Mouse (Mus musculus) frontal cortex, postnatal 25 days (tissue): ENCODE measurements around the gene Gm17387.

Experiments
- DNase-seq, 2 experiments: peaks; one replicate each; pipeline ENCODE4 v3.0.0; 2022; ENCODE audit warnings: low spot score in 2 of 2

Gene Gm17387

DNA sequence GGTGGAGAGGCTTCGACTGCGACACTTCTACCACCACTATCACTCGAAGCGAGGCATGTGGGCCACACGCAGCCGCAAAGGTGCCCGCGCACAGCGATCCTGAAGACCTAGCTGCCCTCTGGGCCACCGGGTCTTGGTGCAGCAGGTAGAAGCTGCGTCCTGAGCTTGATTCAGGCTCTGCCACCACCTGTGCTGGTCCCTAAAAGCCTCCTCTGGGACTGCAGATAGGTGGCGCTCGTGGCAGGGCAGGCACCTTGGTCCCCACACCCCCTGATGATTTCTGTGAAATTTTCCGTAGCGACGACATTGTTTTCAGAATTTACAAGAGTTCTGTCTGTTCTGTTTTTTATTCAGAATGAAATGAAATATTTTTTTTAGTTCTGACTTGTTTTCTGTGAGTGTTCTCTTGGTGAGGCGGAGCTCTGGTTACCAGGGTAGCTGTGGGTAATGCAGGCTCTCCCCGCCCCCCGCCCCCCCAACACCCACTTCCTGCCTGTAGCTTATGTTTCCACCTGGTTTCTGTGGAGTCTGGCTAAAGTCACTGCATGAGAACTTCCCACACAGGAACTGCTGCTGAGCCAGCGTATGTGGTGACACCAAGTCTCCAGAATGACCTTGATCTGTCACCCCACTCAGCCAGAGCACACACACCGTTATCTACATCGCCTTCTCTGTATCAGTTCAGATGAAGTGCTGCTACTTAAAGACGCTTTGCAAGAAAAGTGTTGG, 43.2 kb downstream of the Gm17387 start:
- no peak for DNase-seq

- DNase-seq: no peak
These were observed 44.9 kb downstream of the Gm17387 start for GRCm38 (mm10) chr7:141073782-141074181.

GRCm38 (mm10) chr7:141077841-141078240, 48.9 kb downstream of the Gm17387 start, which contains the start of gene Pkp3:
Gene Pkp3 (plus strand): TSS chr7:141078218.
- DNase-seq: no peak

GRCm38 (mm10) chr7:141078876-141079275, 49.9 kb downstream of the Gm17387 start:
- DNase-seq: no peak
